Mouse (Mus musculus) adrenal gland, adult 2 months (tissue): ENCODE measurements around the gene Ssxb5. TPM values are rescaled to one million over a fixed set of nuclear protein-coding genes. Genes with fewer than 3 reads are reported as not detected.
"Not testable (repeated sequence)": the region's sequence is repeated elsewhere in the genome, so short reads cannot be mapped to it uniquely, and the experiment has no call there.

ENCODE experiments used
- DNase-seq: peaks from one replicate; pipeline ENCODE4 v3.0.0; 2021
- long read RNA-seq: library from polyadenylated mRNA; stranded (forward); transcript quantifications from one replicate; pipeline ENCODE4 v2.0.0, GENCODE M21; 2021
- polyA plus RNA-seq: library from polyadenylated mRNA; depleted of rRNA; stranded (reverse); fragments of >200 nt; gene quantifications from 2 replicates; pipeline ENCODE4 v1.2.3, GENCODE M21; 2012; rRNA removed
- total RNA-seq, 2 experiments: library from RNA; stranded (reverse); gene quantifications; 2 replicates each; pipeline ENCODE4 v1.2.3; 2021

Ssxb5 gene
- total RNA-seq (not detected), polyA plus RNA-seq (not detected in 2 replicates)
- long read RNA-seq: 0 reads

DNA sequence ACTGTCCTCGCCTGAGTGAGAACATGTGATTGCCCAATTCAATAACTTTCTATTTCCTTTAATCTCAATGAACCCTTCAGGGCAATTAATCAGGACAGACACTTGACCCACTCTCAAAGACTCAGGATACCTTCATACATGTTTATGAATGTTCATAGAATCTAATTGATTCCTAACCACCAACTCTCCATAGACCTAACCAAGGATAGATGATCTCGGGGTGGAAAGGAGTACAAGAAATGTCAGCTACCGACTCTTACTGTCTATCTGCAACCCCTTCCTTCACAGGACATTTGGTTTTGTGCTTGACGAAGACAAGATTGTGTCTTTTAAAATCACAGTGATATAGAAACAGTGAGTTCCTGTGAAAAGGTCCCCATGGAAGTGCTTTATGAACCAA, at the start of gene Ssxb5:
Gene Ssxb5, plus strand, starts transcription at position 301 of the 400 bp plus-strand sequence.
- not testable (repeated sequence) for DNase-seq

DNA sequence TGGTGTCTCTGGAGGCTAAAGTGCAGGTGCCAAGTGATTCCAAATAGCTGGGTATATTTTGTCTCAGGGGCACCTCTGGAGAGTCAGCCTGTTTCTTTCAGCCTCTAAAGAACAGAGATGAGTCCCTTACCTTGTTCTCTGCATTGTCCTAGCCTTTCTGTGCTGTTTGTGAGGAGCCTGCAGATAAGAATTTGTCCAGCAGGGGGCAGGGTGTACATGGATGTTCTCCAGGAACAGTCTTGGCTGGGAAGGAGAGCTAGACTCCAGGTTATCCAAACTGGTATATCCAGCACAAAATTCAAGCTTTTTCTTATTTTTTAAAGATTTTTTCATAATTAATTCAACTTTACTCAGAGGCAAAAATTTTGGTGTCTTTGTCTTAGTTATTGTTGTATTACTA, 28.6 kb downstream of the Ssxb5 start:
- DNase-seq: peak; percentile 21

DNA sequence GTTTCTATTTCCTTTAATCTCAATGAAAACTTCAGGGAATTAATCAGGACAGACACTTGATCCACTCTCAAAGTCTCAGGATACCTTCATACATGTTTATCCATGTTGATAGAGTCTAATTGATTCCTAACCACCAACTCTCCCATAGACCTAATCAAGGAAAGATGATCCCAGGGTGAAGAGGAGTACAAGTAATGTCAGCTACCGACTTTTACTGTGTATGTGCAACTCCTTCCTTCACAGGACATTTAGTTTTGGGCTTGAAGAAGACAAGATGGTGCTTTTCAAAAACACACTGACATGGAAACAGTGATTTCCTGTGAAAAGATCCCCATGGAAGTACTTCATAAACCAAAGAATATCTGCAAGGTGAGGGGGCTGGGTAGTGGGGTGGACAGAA, 40.2 kb downstream of the Ssxb5 start, which contains the start of gene Gm6592:
Gene Gm6592, plus strand, starts transcription at position 301 of the 400 bp plus-strand sequence.
- DNase-seq: no peak

DNA sequence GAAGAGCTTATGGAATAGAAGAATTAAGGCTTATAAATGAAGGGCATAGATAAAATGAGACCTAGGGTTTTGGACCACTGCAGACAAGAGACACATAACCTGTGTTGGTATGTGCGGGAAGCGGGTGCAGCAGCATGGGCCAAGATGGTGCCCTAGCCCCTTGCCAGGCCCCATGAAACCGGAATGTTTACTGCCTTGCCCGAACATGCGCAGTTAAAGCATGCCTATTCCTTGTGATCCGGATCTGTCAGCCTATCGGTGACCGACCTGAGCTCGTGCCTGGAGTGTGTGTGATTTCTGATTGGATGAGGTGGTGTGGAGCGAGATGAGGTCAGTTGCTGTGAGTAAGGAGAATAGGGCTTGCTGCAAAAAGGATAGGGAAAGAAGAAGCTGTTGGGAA, 49.0 kb downstream of the Ssxb5 start:
- DNase-seq: no peak

Other genes starting within 250 kb of the Ssxb5 start
- not detected for gene Ssxb3, start 211.9 kb upstream of the Ssxb5 start, total RNA-seq
- gene Ssxb3, start 211.9 kb upstream of the Ssxb5 start, polyA plus RNA-seq: not detected in 2 replicates
- not detected for gene Ssxb8, start 112.8 kb upstream of the Ssxb5 start, total RNA-seq
- not detected in 2 replicates for gene Ssxb8, start 112.8 kb upstream of the Ssxb5 start, polyA plus RNA-seq
- not detected for gene Ssx9, start 55.3 kb upstream of the Ssxb5 start, total RNA-seq
- not detected in 2 replicates for gene Ssx9, start 55.3 kb upstream of the Ssxb5 start, polyA plus RNA-seq
- gene Gm6592, start 40.3 kb downstream of the Ssxb5 start, total RNA-seq: not detected
- gene Gm6592, start 40.3 kb downstream of the Ssxb5 start, polyA plus RNA-seq: not detected in 2 replicates
- not detected for gene Gm5751, start 70.6 kb downstream of the Ssxb5 start, total RNA-seq
- gene Gm5751, start 70.6 kb downstream of the Ssxb5 start, polyA plus RNA-seq: not detected in 2 replicates
- gene B630019K06Rik, start 88.7 kb downstream of the Ssxb5 start, total RNA-seq: 10 to 100 TPM in 1 of 2 experiments, 1 to 10 TPM in 1; 9.8 to 10.6 TPM
- 16.7 and 18.1 TPM in 2 replicates for gene B630019K06Rik, start 88.7 kb downstream of the Ssxb5 start, polyA plus RNA-seq
- not detected for gene Fthl17b, start 159.3 kb downstream of the Ssxb5 start, total RNA-seq
- not detected in 2 replicates for gene Fthl17b, start 159.3 kb downstream of the Ssxb5 start, polyA plus RNA-seq
- not detected for gene Fthl17c, start 172.9 kb downstream of the Ssxb5 start, total RNA-seq
- gene Fthl17c, start 172.9 kb downstream of the Ssxb5 start, polyA plus RNA-seq: not detected in 2 replicates
- not detected for gene Fthl17d, start 183.1 kb downstream of the Ssxb5 start, total RNA-seq
- not detected in 2 replicates for gene Fthl17d, start 183.1 kb downstream of the Ssxb5 start, polyA plus RNA-seq
- gene Fthl17e, start 229.8 kb downstream of the Ssxb5 start, total RNA-seq: not detected
- gene Fthl17e, start 229.8 kb downstream of the Ssxb5 start, polyA plus RNA-seq: not detected in 2 replicates